Mouse (Mus musculus) ES-E14 (cell line): ENCODE results near the gene Eef1a1.

ENCODE experiments used
- CHD2 ChIP-seq: IDR thresholded peaks from 2 replicates; pipeline ENCODE4 v1.6.1; 2014; ENCODE audit warnings: mild to moderate bottlenecking, low read depth, low read length, inconsistent platforms
- HCFC1 ChIP-seq: IDR thresholded peaks from 2 replicates; pipeline ENCODE4 v1.6.1; 2012; ENCODE audit warnings: low read length, inconsistent platforms, borderline replicate concordance; ENCODE audit not compliant: insufficient read depth
- ZC3H11A ChIP-seq: IDR thresholded peaks from 2 replicates; pipeline ENCODE4 v1.6.1; 2012; ENCODE audit warnings: low read depth, mild to moderate bottlenecking, inconsistent platforms, low read length, borderline replicate concordance
- ZNF384 ChIP-seq: IDR thresholded peaks from 2 replicates; pipeline ENCODE4 v1.6.1; 2012; ENCODE audit warnings: low read depth, low read length, inconsistent platforms

- no peak for TF ChIP-seq CHD2
- no peak for TF ChIP-seq ZNF384
- no peak for TF ChIP-seq HCFC1
- no peak for TF ChIP-seq ZC3H11A
These were observed 44.5 kb upstream of the Eef1a1 start for GRCm38 (mm10) chr9:78533296-78533935.
